7 mouse cellular contexts compared by ENCODE assay signal in genomic region chr7:141443081-141443821, GRCm38 (mm10). TPM values are rescaled to one million over a fixed set of nuclear protein-coding genes. Genes with fewer than 3 reads are reported as not detected.
DNase-seq lines count a peak whose midpoint lies in the region; ATAC-seq and TF ChIP-seq lines count a peak whose summit lies in the region.

No protein-coding gene starts in this region.

- ATAC-seq in forebrain, embryonic 12.5 days (ENCODE audit: low FRiP score) = no peak
- peak; percentile 7; the same call in 1 of the 2 replicates for ATAC-seq in kidney, postnatal 0 days (replicated peaks; ENCODE audit: low FRiP score, low read depth)

- no peak overlapping the region for H3K27ac ChIP-seq in brown adipose tissue, adult 24 weeks (replicated peaks; ENCODE audit: low read depth, low read length)
- peak overlapping the region; percentile 59 for H3K27ac ChIP-seq in forebrain, embryonic 12.5 days
- H3K27ac ChIP-seq in kidney, postnatal 0 days = peak overlapping the region; percentile 27; the same call in 1 of the 2 replicates

- peak overlapping the region; percentile 76 for H3K4me2 ChIP-seq in forebrain, embryonic 12.5 days
- H3K4me2 ChIP-seq in kidney, postnatal 0 days (ENCODE audit: low read length) = peak overlapping the region; percentile 88

- H3K27me3 ChIP-seq in forebrain, embryonic 12.5 days = no peaks in the 10 kb centered on the region
- no peaks in the 10 kb centered on the region for H3K27me3 ChIP-seq in kidney, postnatal 0 days (ENCODE audit: insufficient read depth, low read length)

- H3K36me3 ChIP-seq in forebrain, embryonic 12.5 days (replicated peaks) = peaks cover 35% of the 10 kb centered on the region
- peaks cover 5% of the 10 kb centered on the region; the same call in 1 of the 2 replicates for H3K36me3 ChIP-seq in kidney, postnatal 0 days (ENCODE audit: insufficient read depth, low read length)

- 31% methylated on average over 12 of the region's 12 CpGs for WGBS in forebrain, embryonic 12.5 days
- WGBS in kidney, postnatal 0 days = 9% methylated on average over 12 of the region's 12 CpGs

- peaks cover 4% of the 10 kb centered on the region; the same call in 1 of the 2 replicates for H3K4me1 ChIP-seq in brown adipose tissue, adult 24 weeks (ENCODE audit: control insufficient read depth, insufficient read depth, insufficient read length, low read length)
- peaks cover 39% of the 10 kb centered on the region for H3K4me1 ChIP-seq in forebrain, embryonic 12.5 days
- H3K4me1 ChIP-seq in kidney, postnatal 0 days (replicated peaks; ENCODE audit: insufficient read depth, low read length) = peaks cover 20% of the 10 kb centered on the region; the same call in 1 of the 2 replicates

- peak overlapping the region; percentile 48 for H3K4me3 ChIP-seq in brown adipose tissue, adult 24 weeks (ENCODE audit: insufficient read depth, low read depth, low read length)
- peak overlapping the region; percentile 44 for H3K4me3 ChIP-seq in forebrain, embryonic 12.5 days (replicated peaks)
- H3K4me3 ChIP-seq in kidney, postnatal 0 days (replicated peaks; ENCODE audit: low read depth, low read length) = peak overlapping the region; percentile 44

- no peaks in the 10 kb centered on the region for H3K9me3 ChIP-seq in forebrain, embryonic 12.5 days
- H3K9me3 ChIP-seq in kidney, postnatal 0 days (replicated peaks; ENCODE audit: low read length) = no peaks in the 10 kb centered on the region

- TF ChIP-seq CTCF in kidney, postnatal 0 days (IDR thresholded peaks at IDR 0.05; ENCODE audit: low read depth) = peak; percentile 59

- H3K9ac ChIP-seq in forebrain, embryonic 12.5 days = peak overlapping the region; percentile 61
- H3K9ac ChIP-seq in kidney, postnatal 0 days (ENCODE audit: low read depth, low read length) = peak overlapping the region; percentile 61

- peak; percentile 23 for DNase-seq in ovary, postnatal 36 days (ENCODE audit: low spot score)
- DNase-seq in ovary, postnatal 10 days (ENCODE audit: low spot score) = no peak
- DNase-seq in kidney, postnatal 0 days (ENCODE audit: low spot score) = peak; percentile 78
- peak; percentile 70 for DNase-seq in neural tube, embryonic 10.5 days (ENCODE audit: extremely low spot score, low spot score)
- no peak for DNase-seq in ovary, postnatal 14 days (ENCODE audit: low spot score)

RNA-seq across cellular contexts. Expression of gene Pidd1, which starts 0.6 kb away (rescaled TPM):
- 0.58 and 0.75 TPM in 2 replicates for polyA plus RNA-seq in brown adipose tissue, adult 24 weeks (2012; ENCODE audit: insufficient read depth, insufficient read length, missing spikeins)
- polyA plus RNA-seq in forebrain, embryonic 12.5 days (2016; fragmentation: Nextera tagmentation; extraction: Ambion mirVana) = 16.9 and 18.8 TPM in 2 replicates
- polyA plus RNA-seq in kidney, postnatal 0 days (2015; fragmentation: Nextera tagmentation; extraction: Ambion mirVana) = 3.6 and 5.1 TPM in 2 replicates

RNA-seq across cellular contexts. Expression of gene Rplp2, which starts 3.9 kb away (rescaled TPM):
- polyA plus RNA-seq in brown adipose tissue, adult 24 weeks (2012; ENCODE audit: insufficient read depth, insufficient read length, missing spikeins) = 1,680 and 2,099 TPM in 2 replicates
- 950 and 986 TPM in 2 replicates for polyA plus RNA-seq in forebrain, embryonic 12.5 days (2016; fragmentation: Nextera tagmentation; extraction: Ambion mirVana)
- 1,479 and 1,595 TPM in 2 replicates for polyA plus RNA-seq in kidney, postnatal 0 days (2015; fragmentation: Nextera tagmentation; extraction: Ambion mirVana)

RNA-seq across cellular contexts. Expression of gene Slc25a22, which starts 5.6 kb away (rescaled TPM):
- 79.8 and 96.8 TPM in 2 replicates for polyA plus RNA-seq in brown adipose tissue, adult 24 weeks (2012; ENCODE audit: insufficient read depth, insufficient read length, missing spikeins)
- polyA plus RNA-seq in forebrain, embryonic 12.5 days (2016; fragmentation: Nextera tagmentation; extraction: Ambion mirVana) = 57.4 and 60.9 TPM in 2 replicates
- polyA plus RNA-seq in kidney, postnatal 0 days (2015; fragmentation: Nextera tagmentation; extraction: Ambion mirVana) = 15.8 and 17.3 TPM in 2 replicates

RNA-seq across cellular contexts. Expression of gene Pnpla2, which starts 11.7 kb away (rescaled TPM):
- 2,152 and 2,404 TPM in 2 replicates for polyA plus RNA-seq in brown adipose tissue, adult 24 weeks (2012; ENCODE audit: insufficient read depth, insufficient read length, missing spikeins)
- 16.2 and 18.3 TPM in 2 replicates for polyA plus RNA-seq in forebrain, embryonic 12.5 days (2016; fragmentation: Nextera tagmentation; extraction: Ambion mirVana)
- polyA plus RNA-seq in kidney, postnatal 0 days (2015; fragmentation: Nextera tagmentation; extraction: Ambion mirVana) = 68.0 and 72.9 TPM in 2 replicates

RNA-seq across cellular contexts. Expression of gene Cend1, which starts 14.0 kb away (rescaled TPM):
- polyA plus RNA-seq in brown adipose tissue, adult 24 weeks (2012; ENCODE audit: insufficient read depth, insufficient read length, missing spikeins) = 2.6 and 6.4 TPM in 2 replicates
- polyA plus RNA-seq in forebrain, embryonic 12.5 days (2016; fragmentation: Nextera tagmentation; extraction: Ambion mirVana) = 20.5 and 22.5 TPM in 2 replicates
- 2.2 and 2.3 TPM in 2 replicates for polyA plus RNA-seq in kidney, postnatal 0 days (2015; fragmentation: Nextera tagmentation; extraction: Ambion mirVana)

Comparison
In these comparisons a context has a peak if more than half of its experiments do, and no peak if none do; other contexts are left out.
1. DNase-seq: peak in ovary, postnatal 36 days (single experiment), kidney, postnatal 0 days (single experiment) and neural tube, embryonic 10.5 days (single experiment); none in ovary, postnatal 10 days (single experiment) and ovary, postnatal 14 days (single experiment).
2. Peak in every context shown above with its lines, with median percentiles within 50 percentile points of each other: H3K4me3 ChIP-seq.